Mouse (Mus musculus): ENCODE measurements around the gene Phactr3.
A peak's percentile ranks its signal among the peaks of the same experiment; 100 is the strongest.
"Not testable (repeated sequence)": the region's sequence is repeated elsewhere in the genome, so short reads cannot be mapped to it uniquely, and the experiment has no call there.

Gene Phactr3

GRCm38 (mm10) chr2:178118801-178119560 lies at the start of gene Phactr3:
Gene Phactr3 (plus strand): TSS chr2:178118975.
- DNase-seq, result no peak

- not testable (repeated sequence) for DNase-seq
Observed at GRCm38 (mm10) chr2:178078166-178078717, 40.5 kb upstream of the Phactr3 start, which contains the start of gene Zfp931. Gene Zfp931 (minus strand): TSS chr2:178078476.

GRCm38 (mm10) chr2:178089586-178089985 lies 29.2 kb upstream of the Phactr3 start:
- DNase-seq, result no peak

GRCm38 (mm10) chr2:178098021-178098420 lies 20.8 kb upstream of the Phactr3 start:
- peak in 1 of 2 experiments; percentile 54 for DNase-seq

- peak in 1 of 2 experiments; percentile 15 for DNase-seq
Observed at GRCm38 (mm10) chr2:178101957-178102356, 16.8 kb upstream of the Phactr3 start.

GRCm38 (mm10) chr2:178117946-178118345 lies 829 bp upstream of the Phactr3 start:
- DNase-seq, result no peak

- DNase-seq, result no peak
Observed at GRCm38 (mm10) chr2:178119561-178120355, 983 bp downstream of the Phactr3 start.

GRCm38 (mm10) chr2:178120356-178120645 lies 1.5 kb downstream of the Phactr3 start:
- DNase-seq, result no peak

- DNase-seq, result no peak
Observed at GRCm38 (mm10) chr2:178120651-178121374, 2.0 kb downstream of the Phactr3 start.

GRCm38 (mm10) chr2:178121375-178121688 lies 2.6 kb downstream of the Phactr3 start:
- DNase-seq, result no peak

GRCm38 (mm10) chr2:178121946-178122665 lies 3.3 kb downstream of the Phactr3 start:
- DNase-seq, result no peak

- no peak for DNase-seq
Observed at GRCm38 (mm10) chr2:178123466-178123865, 4.7 kb downstream of the Phactr3 start.

GRCm38 (mm10) chr2:178125427-178125826 lies 6.7 kb downstream of the Phactr3 start:
- DNase-seq, result no peak

GRCm38 (mm10) chr2:178126041-178126820 lies 7.5 kb downstream of the Phactr3 start:
- DNase-seq, result no peak

- no peak for DNase-seq
Observed at GRCm38 (mm10) chr2:178128594-178128993, 9.8 kb downstream of the Phactr3 start.

GRCm38 (mm10) chr2:178129161-178129560 lies 10.4 kb downstream of the Phactr3 start:
- DNase-seq, result no peak

GRCm38 (mm10) chr2:178129676-178130075 lies 10.9 kb downstream of the Phactr3 start:
- no peak for DNase-seq

GRCm38 (mm10) chr2:178130536-178130935 lies 11.8 kb downstream of the Phactr3 start:
- no peak for DNase-seq

GRCm38 (mm10) chr2:178131011-178131410 lies 12.2 kb downstream of the Phactr3 start:
- peak in 1 of 2 experiments; percentile 0 for DNase-seq

- DNase-seq, result peak in 1 of 2 experiments; percentile 0
Observed at GRCm38 (mm10) chr2:178131606-178132365, 13.0 kb downstream of the Phactr3 start.

- DNase-seq, result no peak
Observed at GRCm38 (mm10) chr2:178135713-178136112, 16.9 kb downstream of the Phactr3 start.

Measured in spleen, adult 18-20 months (tissue).